Mouse (Mus musculus): Measurements from ENCODE around the gene Ubxn11. TPM values are rescaled to one million over a fixed set of nuclear protein-coding genes. Genes with fewer than 3 reads are reported as not detected.

The Ubxn11 gene
- polyA plus RNA-seq, 1 experiment from 2014 or later, result 6.2 TPM

GRCm38 (mm10) chr4:134122281-134122680, 19.9 kb downstream of the Ubxn11 start:
- Histone ChIP-seq H3K4me3 (no peak overlapping the region), H3K9me3 (replicated peaks) (no peaks in the 10 kb centered on the region), H3K27ac (no peak overlapping the region), H3K4me2 (no peak overlapping the region), H3K4me1 (peaks cover 5% of the 10 kb centered on the region; the same call in 1 of the 2 replicates), H3K9ac (no peak overlapping the region), H3K27me3 (no peaks in the 10 kb centered on the region), H3K36me3 (ENCODE audit: poor library complexity, severe bottlenecking) (no peaks in the 10 kb centered on the region)
- 59% methylated on average over 3 of the region's 3 CpGs for WGBS
- ATAC-seq, result no peak

- Histone ChIP-seq H3K27me3 (no peaks in the 10 kb centered on the region), H3K4me3 (no peak overlapping the region), H3K9me3 (replicated peaks) (no peaks in the 10 kb centered on the region), H3K9ac (no peak overlapping the region), H3K4me1 (peaks cover 13% of the 10 kb centered on the region), H3K27ac (no peak overlapping the region), H3K36me3 (ENCODE audit: poor library complexity, severe bottlenecking) (no peaks in the 10 kb centered on the region), H3K4me2 (no peak overlapping the region)
- no peak for ATAC-seq
- WGBS, result 94% methylated on average over 6 of the region's 6 CpGs
Measured at GRCm38 (mm10) chr4:134123147-134123546, 20.8 kb downstream of the Ubxn11 start.

- Histone ChIP-seq H3K27ac (no peak overlapping the region), H3K9me3 (replicated peaks) (no peaks in the 10 kb centered on the region), H3K4me1 (peaks cover 15% of the 10 kb centered on the region), H3K27me3 (no peaks in the 10 kb centered on the region), H3K9ac (peak overlapping the region; percentile 16; the same call in 1 of the 2 replicates), H3K4me3 (no peak overlapping the region), H3K36me3 (ENCODE audit: poor library complexity, severe bottlenecking) (no peaks in the 10 kb centered on the region), H3K4me2 (no peak overlapping the region)
- WGBS, result 28% methylated on average over 17 of the region's 17 CpGs
- no peak for ATAC-seq
Measured at GRCm38 (mm10) chr4:134123680-134124551, 21.5 kb downstream of the Ubxn11 start.

GRCm38 (mm10) chr4:134125383-134126060, 23.2 kb downstream of the Ubxn11 start:
- H3K4me3 ChIP-seq, result no peak overlapping the region
- H3K4me2 ChIP-seq, result no peak overlapping the region
- H3K27me3 ChIP-seq, result no peaks in the 10 kb centered on the region
- no peak for ATAC-seq
- H3K27ac ChIP-seq, result no peak overlapping the region
- no peak overlapping the region for H3K9ac ChIP-seq
- H3K36me3 ChIP-seq (ENCODE audit: poor library complexity, severe bottlenecking), result peaks cover 5% of the 10 kb centered on the region
- no peaks in the 10 kb centered on the region for H3K9me3 ChIP-seq (replicated peaks)
- WGBS, result 89% methylated on average over 15 of the region's 15 CpGs
- peaks cover 21% of the 10 kb centered on the region for H3K4me1 ChIP-seq

GRCm38 (mm10) chr4:134126300-134127120, 24.1 kb downstream of the Ubxn11 start:
- Histone ChIP-seq H3K36me3 (ENCODE audit: poor library complexity, severe bottlenecking) (peaks cover 14% of the 10 kb centered on the region), H3K4me2 (no peak overlapping the region), H3K4me1 (peaks cover 21% of the 10 kb centered on the region), H3K27ac (no peak overlapping the region), H3K27me3 (no peaks in the 10 kb centered on the region), H3K9ac (peak overlapping the region; percentile 40), H3K9me3 (replicated peaks) (no peaks in the 10 kb centered on the region), H3K4me3 (no peak overlapping the region)
- 89% methylated on average over 21 of the region's 21 CpGs for WGBS
- ATAC-seq, result no peak

- H3K4me3 ChIP-seq, result no peak overlapping the region
- peaks cover 21% of the 10 kb centered on the region for H3K4me1 ChIP-seq
- no peaks in the 10 kb centered on the region for H3K9me3 ChIP-seq (replicated peaks)
- H3K4me2 ChIP-seq, result peak overlapping the region; percentile 87; the same call in 1 of the 2 replicates
- H3K9ac ChIP-seq, result peak overlapping the region; percentile 40; the same call in 1 of the 2 replicates
- peaks cover 18% of the 10 kb centered on the region for H3K36me3 ChIP-seq (ENCODE audit: poor library complexity, severe bottlenecking)
- no peak overlapping the region for H3K27ac ChIP-seq
- ATAC-seq, result no peak
- 88% methylated on average over 7 of the region's 7 CpGs for WGBS
- no peaks in the 10 kb centered on the region for H3K27me3 ChIP-seq
Measured at GRCm38 (mm10) chr4:134127121-134127455, 24.7 kb downstream of the Ubxn11 start.

GRCm38 (mm10) chr4:134127793-134128192, 25.4 kb downstream of the Ubxn11 start:
- no peaks in the 10 kb centered on the region for H3K27me3 ChIP-seq
- H3K4me3 ChIP-seq, result peak overlapping the region; percentile 84
- H3K4me2 ChIP-seq, result peak overlapping the region; percentile 87
- no peaks in the 10 kb centered on the region for H3K9me3 ChIP-seq (replicated peaks)
- peak; percentile 12; the same call in 1 of the 2 replicates for ATAC-seq
- H3K27ac ChIP-seq, result 0 out of 2 replicates have a peak overlapping the region, but pooled peaks have one; percentile 69
- WGBS, result 66% methylated on average over 8 of the region's 8 CpGs
- H3K36me3 ChIP-seq (ENCODE audit: poor library complexity, severe bottlenecking), result peaks cover 21% of the 10 kb centered on the region
- H3K9ac ChIP-seq, result peak overlapping the region; percentile 91
- H3K4me1 ChIP-seq, result peaks cover 21% of the 10 kb centered on the region

GRCm38 (mm10) chr4:134128221-134128982, 26.0 kb downstream of the Ubxn11 start, which contains the start of gene Sh3bgrl3:
Gene Sh3bgrl3 (minus strand): TSS chr4:134128789.
- peak within 1 kb of the TSS; percentile 84 for H3K4me3 ChIP-seq
- peaks cover 21% of the 10 kb centered on the region for H3K36me3 ChIP-seq (ENCODE audit: poor library complexity, severe bottlenecking)
- no peaks in the 10 kb centered on the region for H3K9me3 ChIP-seq (replicated peaks)
- H3K4me1 ChIP-seq, result peaks cover 21% of the 10 kb centered on the region
- H3K27me3 ChIP-seq, result no peaks in the 10 kb centered on the region
- H3K27ac ChIP-seq, result peak within 1 kb of the TSS; percentile 69
- ATAC-seq, result peak; percentile 96
- peak within 1 kb of the TSS; percentile 87 for H3K4me2 ChIP-seq
- 1% methylated on average over 49 of the region's 50 CpGs for WGBS
- H3K9ac ChIP-seq, result peak within 1 kb of the TSS; percentile 91

GRCm38 (mm10) chr4:134128983-134129362, 26.6 kb downstream of the Ubxn11 start:
- peak overlapping the region; percentile 31; the same call in 1 of the 2 replicates for H3K27ac ChIP-seq
- peak overlapping the region; percentile 84 for H3K4me3 ChIP-seq
- no peaks in the 10 kb centered on the region for H3K9me3 ChIP-seq (replicated peaks)
- peaks cover 21% of the 10 kb centered on the region for H3K36me3 ChIP-seq (ENCODE audit: poor library complexity, severe bottlenecking)
- peak overlapping the region; percentile 87 for H3K4me2 ChIP-seq
- 6% methylated on average over 14 of the region's 14 CpGs for WGBS
- ATAC-seq, result peak; percentile 56
- peaks cover 21% of the 10 kb centered on the region for H3K4me1 ChIP-seq
- peak overlapping the region; percentile 91 for H3K9ac ChIP-seq
- H3K27me3 ChIP-seq, result no peaks in the 10 kb centered on the region

GRCm38 (mm10) chr4:134129482-134129881, 27.1 kb downstream of the Ubxn11 start:
- Histone ChIP-seq H3K4me2 (peak overlapping the region; percentile 87), H3K4me3 (no peak overlapping the region), H3K4me1 (peaks cover 21% of the 10 kb centered on the region), H3K36me3 (ENCODE audit: poor library complexity, severe bottlenecking) (peaks cover 21% of the 10 kb centered on the region), H3K27ac (no peak overlapping the region), H3K9me3 (replicated peaks) (no peaks in the 10 kb centered on the region), H3K9ac (no peak overlapping the region; the same call in 1 of the 2 replicates), H3K27me3 (no peaks in the 10 kb centered on the region)
- ATAC-seq, result no peak
- 50% methylated on average over 6 of the region's 6 CpGs for WGBS

GRCm38 (mm10) chr4:134132117-134132516, 29.7 kb downstream of the Ubxn11 start:
- Histone ChIP-seq H3K27ac (no peak overlapping the region), H3K36me3 (ENCODE audit: poor library complexity, severe bottlenecking) (peaks cover 26% of the 10 kb centered on the region), H3K4me3 (no peak overlapping the region), H3K27me3 (no peaks in the 10 kb centered on the region), H3K9me3 (replicated peaks) (no peaks in the 10 kb centered on the region), H3K9ac (no peak overlapping the region), H3K4me2 (no peak overlapping the region), H3K4me1 (peaks cover 18% of the 10 kb centered on the region)
- ATAC-seq, result no peak
- 94% methylated on average over 3 of the region's 3 CpGs for WGBS

All from forebrain, embryonic 13.5 days (tissue).